Mouse (Mus musculus): Measurements from ENCODE around the gene Rpia.

DNA sequence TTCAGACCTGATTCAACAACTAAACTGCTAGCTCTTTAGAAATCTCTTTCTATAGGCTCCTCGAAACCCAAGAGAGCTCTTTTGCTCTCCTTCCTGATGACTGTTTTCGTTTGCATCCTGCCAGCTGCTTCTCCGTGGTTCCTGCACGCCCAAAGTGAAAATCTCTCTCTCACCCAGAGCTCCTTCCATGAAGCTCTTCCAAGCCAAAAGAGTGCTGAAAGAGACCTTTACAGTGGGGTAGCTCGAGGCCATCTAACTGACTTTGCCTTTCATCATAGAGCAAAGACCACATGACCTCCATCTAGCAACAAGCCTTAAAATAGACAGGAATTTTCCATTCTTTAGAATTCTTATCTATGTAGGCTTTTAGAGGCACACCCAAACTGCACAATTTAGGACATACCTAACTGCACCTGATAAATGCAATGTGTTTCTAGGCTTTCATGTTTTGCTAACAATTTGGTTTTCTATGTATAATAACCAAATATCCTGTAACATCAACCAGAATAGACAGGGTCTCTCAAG is 30.4 kb upstream of the Rpia start:
- TF ChIP-seq CTCF (IDR thresholded peaks at IDR 0.05; ENCODE audit: low read depth) (no peak), EP300 (IDR thresholded peaks at IDR 0.05; ENCODE audit: low read depth) (0 out of 2 replicates have a peak, but pooled peaks have one; percentile 34)

All from liver, embryonic 14.5 days (tissue).